ENCODE assay signal across 8 mouse cellular contexts in genomic region chr11:23855182-23855802, GRCm38 (mm10). TPM values are rescaled to one million over a fixed set of nuclear protein-coding genes. Genes with fewer than 3 reads are reported as not detected.
A peak's percentile ranks its signal among the peaks of the same experiment; 100 is the strongest.
DNase-seq lines count a peak whose midpoint lies in the region; ATAC-seq and TF ChIP-seq lines count a peak whose summit lies in the region.

No protein-coding gene starts in this region.

- no peak overlapping the region for H3K9ac ChIP-seq in heart, embryonic 16.5 days (ENCODE audit: low read length)

- H3K36me3 ChIP-seq in heart, embryonic 16.5 days (ENCODE audit: control insufficient read depth, insufficient read depth) = peaks cover 22% of the 10 kb centered on the region
- H3K36me3 ChIP-seq in thymus, adult 2 months (ENCODE audit: control insufficient read depth, insufficient read depth, low read length) = peaks cover 30% of the 10 kb centered on the region

- peak; percentile 57 for ATAC-seq in CD4-positive, CD25-positive, alpha-beta regulatory T cell, adult 4 months
- ATAC-seq in heart, embryonic 16.5 days (replicated peaks; ENCODE audit: extremely low read depth, insufficient read depth, low FRiP score) = peak; percentile 67
- peak; percentile 85; the same call in 1 of the 2 replicates for ATAC-seq in neutrophil, adult 5-6 weeks (ENCODE audit: extremely low read depth, insufficient number of reproducible peaks, low FRiP score, poor library complexity, severe bottlenecking)

- no peaks in the 10 kb centered on the region for H3K9me3 ChIP-seq in heart, embryonic 16.5 days (replicated peaks; ENCODE audit: control insufficient read depth, low read length)

- no peak for TF ChIP-seq POLR2A in embryonic fibroblast, embryonic 13.5 days (IDR thresholded peaks at IDR 0.05; ENCODE audit: low read depth, low read length)
- TF ChIP-seq POLR2A in lung, adult 2 months (IDR thresholded peaks at IDR 0.05; ENCODE audit: borderline replicate concordance, extremely low read depth, low read depth, low read length) = no peak
- no peak for TF ChIP-seq POLR2A in thymus, adult 2 months (IDR thresholded peaks at IDR 0.05; ENCODE audit: control insufficient read depth, extremely low read depth, insufficient read depth, low read length, poor library complexity)

- H3K27ac ChIP-seq in embryonic fibroblast, embryonic 13.5 days (ENCODE audit: insufficient read depth, low read length) = no peak overlapping the region
- no peak overlapping the region for H3K27ac ChIP-seq in heart, embryonic 16.5 days (ENCODE audit: low read length)
- H3K27ac ChIP-seq in thymus, adult 2 months (ENCODE audit: control insufficient read depth, insufficient read depth, low read length) = no peak overlapping the region; the same call in 1 of the 2 replicates

- WGBS in heart, embryonic 16.5 days = 29% methylated on average over 3 of the region's 3 CpGs
- WGBS in lung, adult 2 months = 21% methylated on average over 3 of the region's 3 CpGs
- WGBS in thymus, adult 2 months = 36% methylated on average over 3 of the region's 3 CpGs

- no peak overlapping the region for H3K4me2 ChIP-seq in heart, embryonic 16.5 days (ENCODE audit: low read depth, low read length)

- H3K4me1 ChIP-seq in embryonic fibroblast, embryonic 13.5 days (ENCODE audit: control insufficient read depth, insufficient read depth, low read length) = no peaks in the 10 kb centered on the region
- H3K4me1 ChIP-seq in heart, embryonic 16.5 days (ENCODE audit: control insufficient read depth, insufficient read depth, low read length) = no peaks in the 10 kb centered on the region
- H3K4me1 ChIP-seq in lung, adult 2 months (ENCODE audit: control insufficient read depth, insufficient read depth, low read length) = no peaks in the 10 kb centered on the region
- H3K4me1 ChIP-seq in thymus, adult 2 months (replicated peaks; ENCODE audit: control insufficient read depth, insufficient read depth, low read length) = peaks cover 38% of the 10 kb centered on the region

- no peak overlapping the region for H3K4me3 ChIP-seq in embryonic fibroblast, embryonic 13.5 days (ENCODE audit: insufficient read depth, low read length)
- no peak overlapping the region for H3K4me3 ChIP-seq in heart, embryonic 16.5 days (ENCODE audit: low read length)
- no peak overlapping the region for H3K4me3 ChIP-seq in lung, adult 2 months (replicated peaks; ENCODE audit: extremely low read depth, low read depth, low read length)
- H3K4me3 ChIP-seq in thymus, adult 2 months (ENCODE audit: control insufficient read depth, insufficient read depth, low read length) = no peak overlapping the region

- TF ChIP-seq CTCF in embryonic fibroblast, embryonic 13.5 days (IDR thresholded peaks at IDR 0.05; ENCODE audit: borderline replicate concordance, insufficient read depth, low read length) = peak; percentile 72
- peak; percentile 85 for TF ChIP-seq CTCF in lung, adult 2 months (IDR thresholded peaks at IDR 0.05; ENCODE audit: insufficient read depth, low read length)
- TF ChIP-seq CTCF in thymus, adult 2 months (IDR thresholded peaks at IDR 0.05; ENCODE audit: borderline replicate concordance, control insufficient read depth, extremely low read depth, insufficient read depth, low read length, poor library complexity) = peak; percentile 63; the same call in 1 of the 2 replicates

- H3K27me3 ChIP-seq in heart, embryonic 16.5 days (ENCODE audit: control insufficient read depth, insufficient read depth, low read length) = no peaks in the 10 kb centered on the region
- no peaks in the 10 kb centered on the region for H3K27me3 ChIP-seq in thymus, adult 2 months (ENCODE audit: control insufficient read depth, insufficient read depth, low read length)

- peak; percentile 31 to 54 for DNase-seq in adrenal gland, postnatal 4 days (ENCODE audit: low spot score in 2 of 2)
- peak; percentile 68 to 76 for DNase-seq in kidney, postnatal 25 days
- DNase-seq in lung, adult 2 months = peak; percentile 63
- peak; percentile 83 for DNase-seq in thymus, adult 2 months

RNA-seq across cellular contexts. Expression of gene Papolg, which starts 39.8 kb away (rescaled TPM):
- polyA plus RNA-seq in CD4-positive, CD25-positive, alpha-beta regulatory T cell, adult 4 months (2017; shearing (Covaris generic)) = 10 to 100 TPM; 40.4 to 52.4 TPM
- total RNA-seq in adrenal gland, postnatal 4 days (2021) = 10 to 100 TPM; 12.2 to 13.2 TPM
- 14.1 and 16.2 TPM in 2 replicates for polyA plus RNA-seq in embryonic fibroblast, embryonic 13.5 days (2011; ENCODE audit: insufficient read length, low read depth, missing spikeins)
- polyA plus RNA-seq in heart, embryonic 16.5 days (2015; fragmentation: Nextera tagmentation; extraction: Ambion mirVana) = 9.1 and 9.5 TPM in 2 replicates
- 2.6 and 3.7 TPM in 2 replicates for polyA plus RNA-seq in lung, adult 2 months (2012; rRNA removed)
- total RNA-seq in neutrophil, adult 5-6 weeks (2017) = 51.8 and 70.9 TPM in 2 replicates
- 10.4 and 11.9 TPM in 2 replicates for polyA plus RNA-seq in thymus, adult 2 months (2012; rRNA removed)
